Mouse (Mus musculus): Measurements from ENCODE around the gene Cenpm. TPM values are rescaled to one million over a fixed set of nuclear protein-coding genes. Genes with fewer than 3 reads are reported as not detected.

The Cenpm gene
- polyA plus RNA-seq, 1 experiment: 43.2 TPM

DNA sequence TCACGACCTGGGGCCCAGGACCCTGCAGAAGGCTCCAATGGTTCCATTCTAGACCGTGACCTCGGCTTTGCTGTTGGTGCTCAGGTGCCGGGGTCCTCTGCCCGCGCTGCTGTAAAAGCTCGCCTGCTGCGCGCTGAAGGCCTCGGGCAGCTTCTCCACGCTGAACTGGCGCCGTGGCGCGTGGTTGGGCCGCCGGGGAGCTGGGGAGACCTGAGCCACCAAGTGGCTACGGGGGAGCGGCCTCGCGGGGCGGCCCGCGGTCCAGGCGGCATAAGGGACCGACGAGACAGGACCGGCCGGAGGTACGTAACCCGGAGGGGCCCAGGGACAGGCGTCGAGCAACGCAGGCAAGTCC, 37.5 kb downstream of the Cenpm start:
- Histone ChIP-seq H3K9me3 (replicated peaks; ENCODE audit: control insufficient read depth, insufficient read depth, low read length, poor library complexity, severe bottlenecking) (no peaks in the 10 kb centered on the region), H3K4me3 (ENCODE audit: low read depth, low read length) (peak overlapping the region; percentile 22), H3K27me3 (ENCODE audit: control insufficient read depth, insufficient read depth, low read length, poor library complexity, severe bottlenecking) (no peaks in the 10 kb centered on the region; the same call in 1 of the 2 replicates), H3K36me3 (ENCODE audit: control insufficient read depth, insufficient read depth, low read length, poor library complexity, severe bottlenecking) (peaks cover 4% of the 10 kb centered on the region; the same call in 1 of the 2 replicates), H3K27ac (ENCODE audit: insufficient read depth, low read length) (no peak overlapping the region), H3K9ac (ENCODE audit: low read depth, poor library complexity, severe bottlenecking) (peak overlapping the region; percentile 32; the same call in 1 of the 2 replicates), H3K4me1 (ENCODE audit: control insufficient read depth, insufficient read depth, low read length) (peaks cover 9% of the 10 kb centered on the region)
- no peak for TF ChIP-seq EP300 (IDR thresholded peaks at IDR 0.05; ENCODE audit: insufficient read depth, low read depth, low read length)
- TF ChIP-seq POLR2A (IDR thresholded peaks at IDR 0.05; ENCODE audit: insufficient read depth, low read length): no peak
- no peak for TF ChIP-seq CTCF (IDR thresholded peaks at IDR 0.05; ENCODE audit: low read depth, low read length)

- peaks cover 9% of the 10 kb centered on the region for H3K4me1 ChIP-seq (ENCODE audit: control insufficient read depth, insufficient read depth, low read length)
- TF ChIP-seq CTCF (IDR thresholded peaks at IDR 0.05; ENCODE audit: low read depth, low read length) (no peak), EP300 (IDR thresholded peaks at IDR 0.05; ENCODE audit: insufficient read depth, low read depth, low read length) (no peak), POLR2A (IDR thresholded peaks at IDR 0.05; ENCODE audit: insufficient read depth, low read length) (no peak)
- peaks cover 6% of the 10 kb centered on the region; the same call in 1 of the 2 replicates for H3K36me3 ChIP-seq (ENCODE audit: control insufficient read depth, insufficient read depth, low read length, poor library complexity, severe bottlenecking)
- H3K27me3 ChIP-seq (ENCODE audit: control insufficient read depth, insufficient read depth, low read length, poor library complexity, severe bottlenecking): no peaks in the 10 kb centered on the region
- H3K27ac ChIP-seq (ENCODE audit: insufficient read depth, low read length): no peak overlapping the region
- H3K9ac ChIP-seq (ENCODE audit: low read depth, poor library complexity, severe bottlenecking): peak overlapping the region; percentile 32; the same call in 1 of the 2 replicates
- peak overlapping the region; percentile 22 for H3K4me3 ChIP-seq (ENCODE audit: low read depth, low read length)
- H3K9me3 ChIP-seq (replicated peaks; ENCODE audit: control insufficient read depth, insufficient read depth, low read length, poor library complexity, severe bottlenecking): no peaks in the 10 kb centered on the region
These were observed 38.0 kb downstream of the Cenpm start for GRCm38 (mm10) chr15:82206365-82207104.

GRCm38 (mm10) chr15:82204680-82205371, 39.7 kb downstream of the Cenpm start:
- peaks cover 9% of the 10 kb centered on the region for H3K4me1 ChIP-seq (ENCODE audit: control insufficient read depth, insufficient read depth, low read length)
- no peak overlapping the region for H3K9ac ChIP-seq (ENCODE audit: low read depth, poor library complexity, severe bottlenecking)
- peaks cover 14% of the 10 kb centered on the region; the same call in 1 of the 2 replicates for H3K36me3 ChIP-seq (ENCODE audit: control insufficient read depth, insufficient read depth, low read length, poor library complexity, severe bottlenecking)
- no peak overlapping the region for H3K27ac ChIP-seq (ENCODE audit: insufficient read depth, low read length)
- no peaks in the 10 kb centered on the region for H3K27me3 ChIP-seq (ENCODE audit: control insufficient read depth, insufficient read depth, low read length, poor library complexity, severe bottlenecking)
- H3K4me3 ChIP-seq (ENCODE audit: low read depth, low read length): no peak overlapping the region
- TF ChIP-seq CTCF (IDR thresholded peaks at IDR 0.05; ENCODE audit: low read depth, low read length): no peak
- TF ChIP-seq EP300 (IDR thresholded peaks at IDR 0.05; ENCODE audit: insufficient read depth, low read depth, low read length): no peak
- TF ChIP-seq POLR2A (IDR thresholded peaks at IDR 0.05; ENCODE audit: insufficient read depth, low read length): no peak
- no peaks in the 10 kb centered on the region for H3K9me3 ChIP-seq (replicated peaks; ENCODE audit: control insufficient read depth, insufficient read depth, low read length, poor library complexity, severe bottlenecking)

DNA sequence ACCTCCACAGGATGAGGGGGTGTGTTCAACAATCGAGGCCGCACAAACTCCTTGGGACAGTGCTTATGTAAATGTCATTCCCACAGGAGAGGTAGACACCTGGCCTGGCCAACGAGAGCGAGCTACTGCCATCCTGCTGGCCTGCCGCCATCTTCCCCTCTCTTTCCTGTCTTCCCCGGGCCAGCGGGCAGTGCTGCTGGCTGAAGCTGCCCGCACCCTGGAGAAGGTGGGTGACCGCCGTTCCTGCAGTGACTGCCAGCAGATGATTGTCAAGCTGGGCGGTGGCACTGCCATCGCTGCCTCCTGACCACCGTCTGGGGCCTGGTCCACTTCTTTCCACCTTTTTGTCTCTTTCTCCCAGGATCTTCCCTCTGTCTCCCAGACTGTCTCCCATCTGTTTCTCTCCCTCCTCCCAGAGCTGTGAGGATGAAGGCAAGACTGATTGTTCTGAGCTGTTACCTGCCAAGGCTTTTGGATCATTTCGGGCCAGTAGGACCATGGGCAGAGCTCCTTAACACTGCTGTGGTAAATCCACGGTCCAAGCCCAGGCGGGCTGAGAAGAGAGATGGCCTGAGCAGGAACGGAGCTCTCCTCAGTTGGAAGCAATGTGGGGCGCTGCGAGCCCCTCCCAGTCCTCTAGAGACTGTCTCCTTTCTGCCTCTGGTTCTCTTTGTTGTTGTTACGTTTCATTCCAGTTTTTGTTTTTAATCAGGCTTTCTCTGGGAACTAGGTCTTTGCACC, 40.8 kb downstream of the Cenpm start:
- no peak overlapping the region for H3K4me3 ChIP-seq (ENCODE audit: low read depth, low read length)
- peaks cover 9% of the 10 kb centered on the region for H3K4me1 ChIP-seq (ENCODE audit: control insufficient read depth, insufficient read depth, low read length)
- TF ChIP-seq EP300 (IDR thresholded peaks at IDR 0.05; ENCODE audit: insufficient read depth, low read depth, low read length): no peak
- TF ChIP-seq CTCF (IDR thresholded peaks at IDR 0.05; ENCODE audit: low read depth, low read length): no peak
- no peaks in the 10 kb centered on the region for H3K9me3 ChIP-seq (replicated peaks; ENCODE audit: control insufficient read depth, insufficient read depth, low read length, poor library complexity, severe bottlenecking)
- no peak overlapping the region for H3K9ac ChIP-seq (ENCODE audit: low read depth, poor library complexity, severe bottlenecking)
- H3K36me3 ChIP-seq (ENCODE audit: control insufficient read depth, insufficient read depth, low read length, poor library complexity, severe bottlenecking): peaks cover 18% of the 10 kb centered on the region; the same call in 1 of the 2 replicates
- no peaks in the 10 kb centered on the region for H3K27me3 ChIP-seq (ENCODE audit: control insufficient read depth, insufficient read depth, low read length, poor library complexity, severe bottlenecking)
- H3K27ac ChIP-seq (ENCODE audit: insufficient read depth, low read length): no peak overlapping the region

DNA sequence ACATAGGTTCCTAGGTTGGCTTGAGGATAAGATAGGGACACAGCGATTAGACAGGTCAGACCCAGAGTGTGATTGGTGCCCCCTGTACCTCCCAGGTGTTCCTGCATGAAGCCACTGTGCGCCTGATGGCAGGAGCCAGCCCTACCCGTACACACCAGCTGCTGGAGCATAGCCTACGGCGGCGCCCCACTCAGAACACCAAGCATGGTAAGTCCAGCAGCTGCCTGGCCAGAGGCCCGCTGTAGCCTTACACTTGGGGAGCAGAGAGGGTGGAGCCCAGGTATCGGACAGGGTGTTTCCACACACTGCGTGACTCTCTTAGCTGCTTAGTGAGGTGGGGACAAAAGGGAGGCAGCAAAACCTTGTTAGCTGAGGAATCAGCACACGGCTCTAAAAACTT, 41.5 kb downstream of the Cenpm start:
- Histone ChIP-seq H3K27ac (ENCODE audit: insufficient read depth, low read length) (no peak overlapping the region), H3K4me3 (ENCODE audit: low read depth, low read length) (no peak overlapping the region), H3K4me1 (ENCODE audit: control insufficient read depth, insufficient read depth, low read length) (peaks cover 6% of the 10 kb centered on the region), H3K9me3 (replicated peaks; ENCODE audit: control insufficient read depth, insufficient read depth, low read length, poor library complexity, severe bottlenecking) (no peaks in the 10 kb centered on the region), H3K36me3 (ENCODE audit: control insufficient read depth, insufficient read depth, low read length, poor library complexity, severe bottlenecking) (peaks cover 22% of the 10 kb centered on the region; the same call in 1 of the 2 replicates), H3K9ac (ENCODE audit: low read depth, poor library complexity, severe bottlenecking) (no peak overlapping the region), H3K27me3 (ENCODE audit: control insufficient read depth, insufficient read depth, low read length, poor library complexity, severe bottlenecking) (no peaks in the 10 kb centered on the region)
- TF ChIP-seq EP300 (IDR thresholded peaks at IDR 0.05; ENCODE audit: insufficient read depth, low read depth, low read length): no peak
- TF ChIP-seq CTCF (IDR thresholded peaks at IDR 0.05; ENCODE audit: low read depth, low read length): no peak
- TF ChIP-seq POLR2A (IDR thresholded peaks at IDR 0.05; ENCODE audit: insufficient read depth, low read length): no peak

Data from ES-Bruce4 (cell line).